ENCODE assay signal across 16 mouse cellular contexts in genomic region chr6:97429688-97430343, GRCm38 (mm10).
A peak's percentile ranks its signal among the peaks of the same experiment; 100 is the strongest.
DNase-seq lines count a peak whose midpoint lies in the region; ATAC-seq lines count a peak whose summit lies in the region.
"Had no signal": no experiment of that assay in that cellular context is flagged by ENCODE, and none has a peak within 500 bp of the region (broad histone marks: within the 10 kb centered on the region; RNA-seq: fewer than 3 reads in every experiment).

No protein-coding gene starts in this region.

- no peak overlapping the region for H3K4me2 ChIP-seq in liver, embryonic 11.5 days
- H3K4me2 ChIP-seq: embryonic facial prominence, embryonic 15.5 days; limb, embryonic 15.5 days had no signal

- no peak overlapping the region for H3K4me3 ChIP-seq in liver, embryonic 11.5 days (ENCODE audit: low read depth, low read length)
- H3K4me3 ChIP-seq: embryonic facial prominence, embryonic 15.5 days; left cerebral cortex, adult 2 months; limb, embryonic 15.5 days had no signal

- H3K36me3 ChIP-seq in liver, embryonic 11.5 days (ENCODE audit: control insufficient read depth, insufficient read depth, low read length): no peaks in the 10 kb centered on the region
- H3K36me3 ChIP-seq: embryonic facial prominence, embryonic 15.5 days; G1E; limb, embryonic 15.5 days had no signal

- WGBS in liver, embryonic 11.5 days: 9% methylated on average over 2 of the region's 2 CpGs

- no peak overlapping the region; the same call in 1 of the 2 replicates for H3K27ac ChIP-seq in liver, embryonic 11.5 days (ENCODE audit: low read depth, low read length)
- H3K27ac ChIP-seq: embryonic facial prominence, embryonic 15.5 days; left cerebral cortex, adult 2 months; limb, embryonic 15.5 days had no signal

- H3K4me1 ChIP-seq in liver, embryonic 11.5 days (replicated peaks; ENCODE audit: control insufficient read depth, insufficient read depth, low read length): peaks cover 11% of the 10 kb centered on the region
- H3K4me1 ChIP-seq: embryonic facial prominence, embryonic 15.5 days; limb, embryonic 15.5 days had no signal

- no peak overlapping the region for H3K9ac ChIP-seq in liver, embryonic 11.5 days (ENCODE audit: low read depth, low read length)
- H3K9ac ChIP-seq: embryonic facial prominence, embryonic 15.5 days; limb, embryonic 15.5 days had no signal

- DNase-seq in liver: peak; percentile 32
- DNase-seq in liver, embryonic 11.5 days (ENCODE audit: low spot score): no peak
- DNase-seq in kidney, postnatal 25 days: peak; percentile 21 to 76
- no peak for DNase-seq in left cerebral cortex, postnatal 25 days (ENCODE audit: low spot score in 2 of 2)
- no peak for DNase-seq in lung, postnatal 25 days (ENCODE audit: low spot score)
- no peak for DNase-seq in thymus, postnatal 36 days
- DNase-seq: cerebellum, postnatal 14 days; gastrocnemius, postnatal 14 days; lung, postnatal 4 days; right cerebral cortex, postnatal 25 days had no signal

- intact Hi-C loops in left cerebral cortex, postnatal 25 days (cut with DNase I): no loop called here

- no peak; the same call in 1 of the 2 replicates for ATAC-seq in liver, embryonic 11.5 days (replicated peaks; ENCODE audit: low FRiP score)
- peak; percentile 26 for ATAC-seq in granulocyte monocyte progenitor cell, adult 5-6 weeks (replicated peaks; ENCODE audit: poor library complexity, severe bottlenecking)
- ATAC-seq: forebrain, embryonic 14.5 days had no signal

- H3K9me3 ChIP-seq in liver, embryonic 11.5 days (ENCODE audit: control insufficient read depth, low read length): no peaks in the 10 kb centered on the region
- H3K9me3 ChIP-seq: embryonic facial prominence, embryonic 15.5 days; limb, embryonic 15.5 days had no signal

- no peaks in the 10 kb centered on the region for H3K27me3 ChIP-seq in liver, embryonic 11.5 days (replicated peaks; ENCODE audit: control insufficient read depth, insufficient read depth, low read length)
- H3K27me3 ChIP-seq: embryonic facial prominence, embryonic 15.5 days; limb, embryonic 15.5 days had no signal

Comparison
In these comparisons a context has a peak if more than half of its experiments do, and no peak if none do; other contexts are left out.
1. DNase-seq: peak in liver (single experiment) and kidney, postnatal 25 days (2 of 2); none in liver, embryonic 11.5 days (single experiment), left cerebral cortex, postnatal 25 days (0 of 2), lung, postnatal 25 days (single experiment) and thymus, postnatal 36 days (0 of 2).